Mouse (Mus musculus) brain, embryonic 14.5 days (tissue): ENCODE data around the gene Iba57.

Experiments
- CTCF ChIP-seq: fragments of 200-500 bp; IDR thresholded peaks from 2 replicates; pipeline ENCODE4 v1.5.1; 2012; ENCODE audit warnings: inconsistent platforms, mild to moderate bottlenecking, moderate library complexity, borderline replicate concordance; ENCODE audit not compliant: insufficient read depth, insufficient read length; ENCODE audit errors: extremely low read depth
- POLR2A ChIP-seq: fragments of 200-500 bp; IDR thresholded peaks from 2 replicates; pipeline ENCODE4 v1.6.1; 2012; ENCODE audit warnings: mild to moderate bottlenecking, inconsistent platforms, borderline replicate concordance; ENCODE audit not compliant: poor library complexity, insufficient read depth, insufficient read length, severe bottlenecking; ENCODE audit errors: extremely low read depth

GRCm38 (mm10) chr11:59142962-59143361, 20.6 kb downstream of the Iba57 start:
- TF ChIP-seq POLR2A (no peak), CTCF (no peak)
